Mouse (Mus musculus) heart, postnatal 14 days (tissue): ENCODE data around the gene Apobr. TPM values are rescaled to one million over a fixed set of nuclear protein-coding genes. Genes with fewer than 3 reads are reported as not detected.

Source experiments
- DNase-seq, 2 experiments: peaks; one replicate each; pipeline ENCODE4 v3.0.0; 2021 to 2022
- intact Hi-C: fragments of 180-260 bp; cut with DNase I; formaldehyde crosslinking; loops from one replicate; pipeline ENCODE4 v1.15.1; 2025
- long read RNA-seq, 2 experiments: library from polyadenylated mRNA; stranded (forward); transcript quantifications; one replicate each; pipeline ENCODE4 v2.0.0; 2021
- total RNA-seq, 2 experiments: library from RNA; stranded (reverse); gene quantifications; 2 replicates each; pipeline ENCODE4 v1.2.3; 2021

Gene Apobr
- 1 to 10 TPM in 1 of 2 experiments, under 1 TPM in 1; 0.65 to 1.7 TPM for total RNA-seq
- long read RNA-seq, experiment 1, partial matches to known transcripts = 1 of 1 reads
- long read RNA-seq, experiment 1, other reads (novel, unspliced or antisense) = 0 of 1 reads
- long read RNA-seq, experiment 2, partial matches to known transcripts = 1 of 1 reads
- long read RNA-seq, experiment 2, other reads (novel, unspliced or antisense) = 0 of 1 reads

GRCm38 (mm10) chr7:126584506-126584977 is at the start of gene Apobr:
TSS of gene Apobr (plus strand) at chr7:126584942.
- intact Hi-C loops = loop anchor here (2.0 kb wide), 1 partner anchor 114 kb away; no protein-coding TSS in a partner anchor
- no peak for DNase-seq

DNA sequence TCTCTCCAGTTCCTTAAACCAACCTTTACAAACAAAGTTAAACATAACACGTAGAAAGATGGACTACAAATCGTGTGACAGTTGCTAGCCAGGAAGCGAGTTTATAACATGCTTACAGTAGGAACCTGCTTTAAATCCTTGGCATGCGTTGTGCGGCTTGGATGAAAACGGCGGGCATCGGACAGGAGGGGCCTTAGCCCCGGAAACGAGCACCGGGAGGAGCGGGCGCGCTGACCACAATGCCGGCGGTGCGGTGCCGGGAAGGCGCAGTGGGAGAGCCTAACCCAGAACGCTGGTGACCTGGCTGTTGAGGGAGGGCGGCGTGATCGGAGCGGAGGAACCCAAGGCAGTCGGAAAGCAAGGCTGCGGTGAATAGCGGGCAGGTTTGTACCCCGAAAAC is 49.0 kb upstream of the Apobr start:
- DNase-seq = peak; percentile 8 to 13
- intact Hi-C loops = no loop called here

DNA sequence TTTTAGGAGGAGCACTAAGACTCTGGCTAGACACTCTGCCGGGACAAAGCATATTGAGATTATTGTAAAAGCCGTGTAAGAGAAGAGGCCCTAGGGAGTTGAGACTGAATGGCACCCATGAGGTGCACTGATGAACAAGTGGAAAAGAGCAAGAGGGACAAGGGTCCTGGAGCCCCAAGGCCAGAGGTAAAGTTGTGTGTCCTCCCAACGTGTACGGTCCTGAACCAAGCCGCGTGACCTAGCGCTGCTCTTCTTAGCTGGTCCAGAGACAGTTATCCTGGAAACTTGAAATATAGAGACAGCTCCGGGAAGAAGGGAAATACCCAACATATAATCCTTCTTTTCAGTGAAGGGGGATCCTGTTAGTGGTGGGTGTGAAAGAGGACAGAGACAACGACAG is 48.3 kb upstream of the Apobr start:
- intact Hi-C loops = no loop called here
- DNase-seq = no peak

DNA sequence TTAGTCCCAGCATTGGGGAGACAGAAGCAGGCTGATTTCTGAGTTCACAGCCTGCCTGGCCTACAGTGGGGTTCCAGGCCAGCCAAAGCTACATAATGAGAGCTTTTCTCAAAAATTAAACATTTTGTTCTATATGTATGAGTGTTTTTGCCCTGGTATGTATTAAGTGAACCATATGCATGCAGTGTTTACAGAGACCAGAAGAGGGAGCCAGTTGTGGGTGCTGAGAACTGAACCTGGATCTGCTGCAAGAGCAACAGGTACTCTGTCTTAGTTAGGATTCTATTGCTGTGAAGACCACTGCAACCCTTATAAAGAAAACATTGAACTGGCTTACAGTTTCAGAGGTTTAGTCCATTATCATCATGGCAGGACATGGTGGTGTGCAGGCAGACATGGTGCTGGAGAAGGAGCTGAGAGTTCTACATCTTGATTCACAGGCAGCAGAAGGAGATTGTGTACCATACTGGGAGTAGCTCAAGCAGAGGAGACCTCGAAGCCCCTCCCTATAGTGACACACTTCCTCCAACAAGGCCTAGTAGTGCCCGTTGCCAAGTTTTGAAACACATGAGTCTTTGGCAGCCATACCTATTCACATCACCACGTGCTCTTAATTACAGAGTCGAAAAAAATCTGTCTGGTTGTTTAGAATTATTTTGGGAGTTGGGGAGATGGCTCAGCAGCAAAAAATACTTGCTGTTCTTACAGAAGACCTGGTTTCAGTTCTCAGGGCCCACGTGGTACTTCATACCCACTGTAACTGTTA is 46.7 kb upstream of the Apobr start:
- DNase-seq = no peak
- intact Hi-C loops = no loop called here

GRCm38 (mm10) chr7:126541661-126542060 is 43.1 kb upstream of the Apobr start:
- no peak for DNase-seq
- intact Hi-C loops = no loop called here

GRCm38 (mm10) chr7:126545631-126546030 is 39.1 kb upstream of the Apobr start:
- intact Hi-C loops = no loop called here
- DNase-seq = no peak

GRCm38 (mm10) chr7:126554796-126555195 is 29.9 kb upstream of the Apobr start:
- peak in 1 of 2 experiments; percentile 10 for DNase-seq
- intact Hi-C loops = no loop called here

- DNase-seq = no peak
- intact Hi-C loops = no loop called here
Measured at GRCm38 (mm10) chr7:126556635-126557034, 28.1 kb upstream of the Apobr start.

- DNase-seq = no peak
- intact Hi-C loops = no loop called here
Measured at GRCm38 (mm10) chr7:126565693-126566092, 19.0 kb upstream of the Apobr start.

DNA sequence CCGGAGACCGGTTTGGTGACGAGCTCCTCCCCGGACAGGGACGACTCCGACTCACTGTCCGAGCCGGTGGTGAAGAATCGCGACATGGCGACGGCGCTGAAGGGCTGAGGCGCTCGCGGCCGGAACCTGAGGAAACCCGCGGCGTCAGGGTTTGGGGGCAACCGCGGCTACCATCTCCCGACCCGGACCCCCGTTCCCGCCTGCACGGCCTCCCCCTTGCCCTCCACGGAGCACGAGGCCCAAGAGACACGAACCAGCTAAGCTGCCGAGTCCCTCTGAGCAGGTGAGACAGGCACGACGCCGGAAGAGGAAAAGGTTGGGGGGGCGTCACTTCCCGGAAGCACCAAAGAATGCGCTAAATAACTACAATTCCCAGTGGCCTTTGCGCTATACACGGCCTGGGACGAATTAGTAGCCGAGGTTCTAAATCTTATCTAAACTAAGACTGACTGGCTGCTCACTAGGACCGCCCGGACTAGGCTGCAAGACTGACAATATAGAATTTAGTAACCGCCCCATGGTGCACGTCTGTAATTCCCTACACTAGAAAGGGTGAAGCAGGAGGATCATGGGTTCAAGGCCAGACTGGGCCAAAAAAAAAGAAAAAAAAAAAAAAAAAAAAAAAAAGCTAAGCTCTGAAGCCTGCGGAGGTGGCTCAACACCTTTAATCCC is 18.5 kb upstream of the Apobr start, which contains the start of gene Eif3c:
TSS of gene Eif3c (minus strand) at position 318 of the 672 bp plus-strand sequence.
- intact Hi-C loops = no loop called here
- DNase-seq = peak; percentile 77 to 83

DNA sequence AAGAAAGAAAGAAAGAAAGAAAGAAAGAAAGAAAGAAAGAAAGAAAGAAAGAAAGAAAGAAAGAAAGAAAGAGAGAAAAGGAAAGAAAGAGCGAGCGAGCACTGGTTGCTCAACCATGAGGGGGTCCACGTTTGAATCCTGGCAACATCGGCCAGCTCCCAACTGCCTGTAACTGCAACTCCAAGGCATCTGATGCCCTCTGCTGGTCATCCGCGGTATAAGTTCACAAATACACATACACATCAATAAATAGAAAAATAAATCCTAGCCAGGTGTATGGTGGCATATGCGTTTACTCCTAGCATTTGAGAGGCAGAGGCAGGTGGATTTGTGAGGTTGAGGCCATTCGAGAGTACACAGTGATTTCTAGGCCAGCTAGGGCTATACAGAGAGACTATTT is 7.8 kb upstream of the Apobr start:
- DNase-seq = peak; percentile 42 to 54

GRCm38 (mm10) chr7:126579172-126579571 is 5.6 kb upstream of the Apobr start:
- intact Hi-C loops = no loop called here
- DNase-seq = peak; percentile 53 to 61

More for the DNA sequence above, 7.8 kb upstream of the Apobr start:
- intact Hi-C loops = no loop called here

GRCm38 (mm10) chr7:126581661-126582060 is 3.1 kb upstream of the Apobr start:
- intact Hi-C loops = loop anchor here (2.0 kb wide), 1 partner anchor 55 kb away; no protein-coding TSS in a partner anchor
- DNase-seq = no peak

DNA sequence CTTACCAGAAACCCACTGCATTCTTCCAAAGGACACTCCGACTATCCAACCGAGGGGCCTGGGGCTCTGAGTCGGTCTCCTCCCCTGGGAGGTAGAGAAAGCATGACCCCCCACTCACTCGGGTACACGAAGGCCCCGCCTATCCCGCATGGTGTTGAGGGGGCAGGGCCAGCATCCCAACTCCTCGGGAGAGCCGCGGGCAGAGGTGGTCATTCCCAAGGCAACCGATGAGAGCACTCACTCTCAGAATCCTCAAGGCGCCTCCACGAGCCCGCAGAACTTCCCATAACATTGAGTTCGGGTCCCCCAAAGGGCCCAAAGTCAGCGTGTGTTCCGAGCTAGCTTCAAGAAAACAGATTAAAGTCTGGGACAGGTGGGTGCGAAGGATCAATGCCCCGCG is 2.0 kb upstream of the Apobr start:
- intact Hi-C loops = loop anchor here (2.0 kb wide), 1 partner anchor 54 kb away; no protein-coding TSS in a partner anchor
- peak in 1 of 2 experiments; percentile 33 for DNase-seq

GRCm38 (mm10) chr7:126583251-126583709 is 1.5 kb upstream of the Apobr start:
- peak; percentile 75 to 84 for DNase-seq
- intact Hi-C loops = loop anchor here (2.0 kb wide), 1 partner anchor 54 kb away; no protein-coding TSS in a partner anchor

GRCm38 (mm10) chr7:126583761-126584160 is 981 bp upstream of the Apobr start:
- no peak for DNase-seq
- intact Hi-C loops = loop anchor here (2.0 kb wide), 2 partner anchors 53 to 115 kb away; no protein-coding TSS in a partner anchor

GRCm38 (mm10) chr7:126585717-126586116 is 975 bp downstream of the Apobr start, which contains the start of gene Cln3:
TSS of gene Cln3 (minus strand) at chr7:126585817.
- DNase-seq = no peak
- intact Hi-C loops = loop anchor here (2.0 kb wide), 1 partner anchor 113 kb away; no protein-coding TSS in a partner anchor

DNA sequence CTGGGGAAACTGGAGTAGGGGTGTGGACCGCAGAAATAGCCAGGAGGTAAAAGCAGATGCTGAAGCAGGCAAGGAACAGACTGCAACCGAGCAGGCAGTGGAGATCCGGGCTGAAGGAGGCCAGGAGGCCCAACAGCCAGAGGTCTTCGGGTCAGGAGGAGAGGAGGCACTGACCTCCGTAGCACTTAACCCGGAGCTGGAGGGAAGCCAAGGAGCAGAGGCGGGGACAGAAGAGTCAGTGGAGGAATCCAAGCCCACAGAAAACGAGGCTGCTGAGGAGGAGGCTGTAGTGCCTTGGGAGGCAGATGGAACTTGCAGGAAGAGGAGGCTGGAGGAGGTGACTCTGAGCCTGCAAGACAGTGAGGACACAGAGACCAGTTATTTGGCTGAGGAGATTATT is 2.1 kb downstream of the Apobr start:
- intact Hi-C loops = no loop called here
- DNase-seq = peak in 1 of 2 experiments; percentile 35

DNA sequence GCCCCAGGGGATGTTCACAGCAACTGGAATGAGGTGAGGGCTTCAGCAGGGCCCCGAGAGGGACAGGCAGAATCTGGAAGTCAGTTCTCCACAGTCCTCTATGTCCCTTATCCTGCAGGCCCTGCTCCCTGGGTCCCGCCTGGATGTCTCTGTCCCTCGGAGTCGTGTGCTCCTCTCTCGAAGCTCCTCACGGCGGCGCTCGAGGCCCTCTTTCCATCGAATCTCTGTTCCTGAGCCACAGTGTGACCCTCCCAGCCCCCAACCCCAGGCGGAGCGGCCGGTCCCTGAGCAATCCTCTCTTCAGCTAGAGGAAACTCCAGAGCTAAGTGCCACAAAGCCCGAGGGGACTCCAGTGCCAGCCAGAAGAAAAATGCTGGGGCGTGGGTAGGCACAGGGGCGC is 3.0 kb downstream of the Apobr start:
- intact Hi-C loops = no loop called here
- DNase-seq = peak; percentile 63 to 67

DNA sequence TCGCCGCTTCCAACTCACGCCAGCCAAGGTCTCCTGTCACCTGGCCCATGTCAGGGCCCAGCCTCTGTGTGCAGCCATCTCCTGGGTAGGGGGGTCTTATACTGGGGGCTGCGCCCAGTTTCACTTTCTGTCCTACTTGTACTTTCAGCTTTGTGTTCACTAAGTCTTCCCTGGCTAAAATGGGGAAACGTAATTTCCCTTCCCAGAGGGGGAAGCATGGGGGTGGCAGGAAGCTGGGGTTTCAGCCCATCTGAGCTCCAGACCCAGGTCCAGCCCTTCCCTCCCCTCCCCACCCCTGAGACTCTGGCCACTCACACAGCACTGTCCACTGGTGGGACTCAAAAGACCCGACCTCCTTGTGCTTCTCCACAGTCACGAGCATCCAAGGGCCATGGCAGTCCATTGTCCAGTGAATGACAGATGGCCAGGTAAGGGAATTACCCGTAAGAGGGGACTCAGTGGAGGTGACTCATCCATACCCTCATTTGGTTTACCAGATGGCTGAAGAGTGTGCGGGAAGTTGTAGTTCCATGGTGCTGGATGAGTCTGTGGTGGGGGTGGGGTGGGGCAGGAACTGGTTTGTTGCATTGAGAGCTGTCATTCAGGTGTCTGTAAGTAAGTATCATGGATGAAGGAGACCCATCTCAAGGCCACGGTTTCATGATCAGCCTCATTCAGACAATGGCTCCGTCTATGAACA is 10.3 kb downstream of the Apobr start, which contains the start of gene Il27:
TSS of gene Il27 (minus strand) at position 80 of the 700 bp plus-strand sequence.
- no peak for DNase-seq
- intact Hi-C loops = no loop called here
